Mouse (Mus musculus) cerebellum, postnatal 25 days (tissue): ENCODE data around the gene Bcap31.
A peak's percentile ranks its signal among the peaks of the same experiment; 100 is the strongest.

Experiments
- DNase-seq, 2 experiments: peaks; one replicate each; pipeline ENCODE4 v3.0.0; 2021; ENCODE audit warnings: mixed read lengths in 2 of 2

The Bcap31 gene

GRCm38 (mm10) chrX:73676668-73677067 lies 39.3 kb downstream of the Bcap31 start:
- no peak for DNase-seq

DNA sequence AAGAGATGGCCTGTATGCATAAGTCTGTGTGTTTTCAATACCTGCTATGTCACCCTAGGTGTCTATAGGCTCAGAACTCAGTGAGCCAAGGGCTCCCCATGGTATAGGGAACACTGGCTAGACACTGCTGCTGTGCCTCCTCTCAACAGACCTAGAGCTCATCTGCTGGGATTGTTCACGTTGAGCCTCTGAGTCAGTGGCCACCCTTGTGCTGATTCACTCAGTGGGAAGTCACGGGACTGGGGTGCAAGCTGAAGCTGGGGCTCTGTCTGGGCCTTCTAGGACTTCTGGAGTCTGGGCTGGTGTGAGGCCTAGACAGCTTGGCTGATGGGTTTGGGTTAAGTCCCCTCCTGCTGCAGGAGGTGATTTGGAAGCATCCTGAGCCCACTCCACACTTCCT lies 40.7 kb downstream of the Bcap31 start:
- DNase-seq: no peak

DNA sequence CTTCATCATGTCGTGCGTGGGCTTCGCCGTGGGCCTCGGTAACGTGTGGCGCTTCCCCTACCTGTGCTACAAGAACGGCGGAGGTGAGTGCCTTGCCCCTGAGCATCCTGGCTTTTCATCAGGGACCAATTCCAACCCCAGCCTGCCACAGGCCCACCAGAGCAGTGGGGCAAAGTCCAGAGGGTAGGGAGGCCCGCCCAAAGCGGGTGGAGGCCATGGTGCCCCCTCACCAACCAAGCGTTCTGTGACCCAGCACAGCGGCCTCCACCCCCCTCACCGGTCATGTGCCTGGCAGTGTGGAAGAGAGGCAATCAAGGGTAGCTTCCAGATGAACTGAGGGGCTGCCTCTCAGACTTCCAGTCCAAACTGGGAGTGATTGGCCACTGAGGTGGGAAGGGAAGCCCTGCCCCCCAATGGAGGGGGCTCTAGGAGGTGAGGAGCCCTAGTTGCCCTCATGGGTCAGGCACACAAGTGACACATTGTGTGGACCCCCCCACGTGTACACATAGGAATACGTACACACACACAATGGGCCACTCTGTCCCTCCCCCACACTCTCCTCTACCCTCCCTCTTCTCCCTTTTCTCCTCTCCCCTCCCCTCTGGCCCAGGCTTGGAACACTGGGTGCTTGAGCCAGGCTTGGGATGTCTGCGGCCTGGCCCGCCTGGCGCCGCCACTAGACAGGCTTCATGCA lies 41.9 kb downstream of the Bcap31 start:
- peak; percentile 52 to 56 for DNase-seq

DNA sequence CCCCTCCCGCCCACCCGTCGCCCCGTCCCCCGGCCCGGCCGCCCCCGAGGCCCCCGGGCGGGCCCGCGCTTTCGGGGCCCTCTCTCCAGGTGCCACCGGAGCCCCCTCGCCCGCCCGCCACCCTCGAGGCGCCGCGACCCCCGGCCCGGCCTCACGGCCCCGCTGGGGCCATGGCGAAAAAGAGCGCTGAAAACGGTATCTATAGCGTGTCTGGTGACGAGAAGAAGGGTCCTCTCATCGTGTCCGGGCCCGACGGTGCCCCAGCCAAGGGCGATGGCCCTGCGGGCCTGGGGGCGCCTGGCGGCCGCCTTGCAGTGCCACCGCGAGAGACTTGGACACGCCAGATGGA lies 42.4 kb downstream of the Bcap31 start:
- DNase-seq: peak in 1 of 2 experiments; percentile 50

DNA sequence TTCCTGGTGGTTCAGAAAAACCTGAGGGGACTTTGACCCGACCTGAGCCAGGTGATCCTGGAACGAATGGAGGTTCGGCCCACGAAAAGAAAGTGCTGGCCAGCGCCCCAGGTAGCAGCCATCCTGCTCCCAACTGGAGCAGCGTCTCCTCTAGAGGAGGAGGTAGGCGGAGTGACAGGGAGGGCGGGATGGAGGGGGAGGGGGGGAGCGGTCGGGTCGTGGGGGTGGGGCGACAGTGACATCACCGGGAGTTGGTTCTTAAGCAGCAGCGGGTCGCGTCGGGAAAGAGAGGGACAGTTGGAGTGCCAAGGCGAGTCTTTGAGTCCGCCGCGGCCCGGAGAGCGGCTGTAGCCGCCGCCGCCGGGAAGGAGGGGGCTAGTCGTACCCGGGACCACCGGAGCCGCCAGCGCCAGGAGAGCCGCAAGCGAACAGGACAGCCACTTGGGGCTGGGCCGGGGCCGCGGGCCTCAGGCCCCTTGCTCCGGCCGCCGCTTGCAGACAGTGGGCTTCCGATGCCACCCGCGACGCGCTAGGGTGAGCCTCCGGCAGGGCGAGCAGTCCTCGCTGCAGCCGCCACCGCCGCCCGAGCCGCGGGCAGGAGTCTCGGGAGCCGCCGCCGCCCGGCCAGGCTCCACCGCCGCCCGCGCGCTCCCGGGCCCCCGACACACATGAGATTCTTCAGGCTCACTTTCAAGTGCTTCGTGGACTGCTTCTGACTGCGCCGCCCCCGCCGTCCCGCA lies 42.9 kb downstream of the Bcap31 start, which contains the start of gene Slc6a8:
Gene Slc6a8 (plus strand): TSS at position 272 of the 740 bp plus-strand sequence.
- peak; percentile 81 to 88 for DNase-seq

DNA sequence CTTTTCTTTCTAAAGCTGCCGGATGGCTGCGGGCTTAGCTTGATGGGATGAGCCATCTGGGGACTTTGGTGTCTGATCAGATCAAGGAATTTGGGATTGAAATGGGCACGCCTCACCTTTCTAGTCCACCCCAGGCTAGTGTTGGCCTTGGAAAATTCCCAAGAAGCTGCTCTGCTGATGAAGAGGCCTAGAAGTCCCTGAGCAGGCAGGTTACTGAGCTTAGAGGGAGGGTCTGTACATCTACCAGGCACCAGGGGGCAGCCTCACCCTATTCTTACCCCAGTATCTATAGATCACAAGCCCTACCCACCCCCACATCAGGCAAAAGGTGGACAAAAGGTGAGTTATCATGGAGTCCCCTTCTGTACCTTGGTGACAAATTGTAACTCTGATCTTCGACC lies 43.9 kb downstream of the Bcap31 start:
- peak; percentile 73 to 78 for DNase-seq

DNA sequence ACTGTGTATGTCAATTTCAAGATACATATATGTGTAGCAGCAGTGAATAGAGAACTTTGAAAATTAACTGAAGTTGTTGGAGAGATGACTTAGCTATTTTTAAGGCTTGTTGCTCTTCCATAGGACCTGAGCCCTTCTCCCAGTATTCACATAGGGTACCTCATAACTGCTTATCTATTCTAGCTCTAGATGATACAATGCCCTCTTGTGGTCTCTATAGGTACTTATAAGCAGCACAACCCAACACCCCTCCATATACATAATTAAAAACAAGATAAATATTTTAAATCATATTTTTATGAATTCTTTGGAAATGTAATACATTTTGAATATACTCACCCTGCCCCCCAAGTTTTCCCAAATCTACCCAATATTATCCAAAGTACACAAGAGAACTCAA lies 52.8 kb downstream of the Bcap31 start:
- no peak for DNase-seq

- DNase-seq: no peak
These were observed 55.7 kb downstream of the Bcap31 start for GRCm38 (mm10) chrX:73660284-73660665.

GRCm38 (mm10) chrX:73659575-73660283 lies 56.2 kb downstream of the Bcap31 start, which contains the start of gene Pnck:
TSS of gene Pnck (minus strand) at chrX:73660117.
- peak; percentile 50 to 58 for DNase-seq

DNA sequence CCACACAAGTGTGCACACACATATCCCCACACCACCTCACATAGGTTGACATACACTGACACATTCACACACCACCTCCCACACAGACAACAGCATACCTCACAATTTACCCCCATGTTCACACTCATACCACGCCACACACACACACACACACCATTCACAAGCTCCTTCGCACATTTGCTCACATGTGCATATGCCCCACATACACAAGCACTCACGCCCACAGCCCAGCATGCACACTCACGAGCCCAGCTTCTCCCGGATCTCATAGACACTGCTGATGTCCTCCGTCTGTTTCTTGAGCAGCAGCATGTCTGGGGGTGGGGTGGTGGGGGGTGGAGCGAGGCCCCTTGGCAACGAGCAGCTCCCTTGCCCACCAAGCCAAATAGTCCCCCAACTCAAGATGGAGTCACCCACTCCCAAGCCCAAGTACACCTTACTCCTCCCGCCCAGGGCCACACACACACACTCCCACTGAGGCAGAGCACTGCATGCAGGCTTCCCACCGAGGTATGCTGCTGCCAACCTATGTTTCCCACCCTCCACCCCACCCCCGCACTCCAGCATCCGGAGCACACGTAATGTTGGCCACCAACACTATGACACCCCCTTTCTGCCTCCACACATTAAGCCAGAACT lies 56.9 kb downstream of the Bcap31 start:
- DNase-seq: no peak

DNA sequence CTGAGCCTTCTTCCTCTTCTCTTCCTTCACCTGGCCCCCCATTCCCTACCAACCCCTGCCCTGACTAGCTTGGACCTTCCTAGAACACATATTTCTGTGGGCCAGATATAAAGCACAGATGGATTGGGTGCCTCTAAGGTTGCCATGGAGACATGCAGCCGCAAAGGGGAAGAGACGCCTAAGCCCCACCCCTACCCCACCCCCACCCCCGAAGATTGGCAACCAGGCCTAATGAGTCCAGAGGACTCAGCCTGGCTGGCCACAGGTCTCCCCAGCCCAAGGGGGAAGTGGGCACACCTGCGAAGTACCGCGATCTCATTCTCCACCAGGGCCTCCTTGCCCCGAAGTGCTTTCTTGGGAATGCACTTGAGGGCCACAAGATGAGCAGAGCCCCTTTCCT lies 57.6 kb downstream of the Bcap31 start:
- DNase-seq: no peak

DNA sequence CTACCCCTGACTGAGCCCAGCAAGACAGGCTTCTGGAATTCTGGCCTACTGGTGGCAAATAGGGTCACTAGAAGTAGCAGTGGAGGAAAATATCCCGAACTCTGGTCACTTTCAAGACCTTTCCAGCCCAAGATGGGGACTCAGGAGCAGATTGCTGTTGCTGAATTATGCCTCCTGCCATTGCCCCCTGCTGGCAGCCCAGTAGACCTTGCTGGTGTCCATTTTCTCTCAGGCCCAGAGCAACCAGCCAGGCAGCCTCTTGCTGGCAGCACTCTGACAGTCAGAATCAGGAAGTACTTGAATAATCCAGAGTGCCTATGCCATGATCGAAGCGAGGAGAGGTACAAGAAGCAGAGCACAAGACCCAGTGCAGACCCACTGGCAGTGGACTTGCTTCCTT lies 60.4 kb downstream of the Bcap31 start:
- DNase-seq: peak in 1 of 2 experiments; percentile 10

DNA sequence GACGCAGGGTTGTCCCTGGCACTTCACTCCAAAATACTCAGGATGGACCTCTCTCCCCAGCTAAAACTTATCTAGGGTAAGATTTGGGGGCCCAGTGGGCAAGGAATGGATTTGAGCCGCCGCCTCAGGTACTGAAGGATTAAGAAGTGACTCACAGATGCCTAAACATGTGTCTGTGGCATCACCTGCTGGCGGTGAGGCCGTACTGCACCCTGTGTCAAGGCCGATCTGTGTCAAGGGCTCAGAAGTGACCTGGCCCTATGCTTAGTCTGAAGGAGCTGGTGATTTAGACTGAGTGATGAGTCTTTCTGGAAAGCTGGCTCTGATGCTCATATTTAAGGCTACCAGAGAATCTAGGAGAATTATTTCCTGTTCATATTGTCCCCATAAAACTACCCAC lies 61.8 kb downstream of the Bcap31 start:
- DNase-seq: peak; percentile 62 to 89

DNA sequence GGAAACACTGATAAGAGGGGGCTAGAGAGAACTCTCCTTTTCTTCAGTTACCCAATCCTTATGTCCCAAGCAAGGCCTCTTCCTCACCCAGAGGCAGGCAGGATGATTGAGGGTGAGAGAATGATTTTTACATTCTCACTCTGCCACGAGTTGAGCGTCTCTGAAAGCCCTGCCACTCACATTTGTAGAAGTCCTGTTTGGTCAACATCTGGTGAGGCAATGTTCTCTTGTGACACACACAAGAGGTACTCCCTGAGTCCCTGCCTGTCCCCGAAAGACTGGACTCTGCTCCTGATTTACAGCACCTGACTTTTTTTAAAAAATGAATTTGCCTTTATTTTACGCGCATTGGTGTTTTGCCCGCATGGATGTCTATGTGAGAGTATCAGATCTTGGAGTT lies 62.6 kb downstream of the Bcap31 start:
- DNase-seq: no peak

DNA sequence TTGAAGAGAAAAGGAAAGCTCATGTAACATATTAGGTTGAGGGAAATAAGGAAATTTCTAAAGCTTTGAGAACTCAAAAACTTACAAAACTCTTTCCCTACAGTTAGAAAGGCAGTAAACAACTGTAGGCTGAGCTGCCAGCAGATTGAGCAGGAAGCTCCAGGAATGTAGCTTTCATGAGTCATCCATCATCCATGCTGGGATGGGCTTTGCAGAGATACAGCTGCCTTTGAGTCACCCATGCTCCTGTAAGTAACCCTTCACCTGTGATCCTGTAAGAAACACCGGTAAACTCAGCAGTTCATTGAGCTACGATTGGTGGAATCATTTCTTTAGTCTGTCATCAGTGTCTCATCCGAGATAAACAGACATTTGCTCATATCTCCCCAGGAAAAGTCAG lies 65.1 kb downstream of the Bcap31 start:
- no peak for DNase-seq

- DNase-seq: no peak
These were observed 70.9 kb downstream of the Bcap31 start for GRCm38 (mm10) chrX:73645121-73645520.

GRCm38 (mm10) chrX:73639901-73640469 lies 76.0 kb downstream of the Bcap31 start:
- no peak for DNase-seq

GRCm38 (mm10) chrX:73639255-73639675 lies 76.7 kb downstream of the Bcap31 start, which contains the start of gene Dusp9:
TSS of gene Dusp9 (plus strand) at chrX:73639419.
- peak in 1 of 2 experiments; percentile 37 for DNase-seq

DNA sequence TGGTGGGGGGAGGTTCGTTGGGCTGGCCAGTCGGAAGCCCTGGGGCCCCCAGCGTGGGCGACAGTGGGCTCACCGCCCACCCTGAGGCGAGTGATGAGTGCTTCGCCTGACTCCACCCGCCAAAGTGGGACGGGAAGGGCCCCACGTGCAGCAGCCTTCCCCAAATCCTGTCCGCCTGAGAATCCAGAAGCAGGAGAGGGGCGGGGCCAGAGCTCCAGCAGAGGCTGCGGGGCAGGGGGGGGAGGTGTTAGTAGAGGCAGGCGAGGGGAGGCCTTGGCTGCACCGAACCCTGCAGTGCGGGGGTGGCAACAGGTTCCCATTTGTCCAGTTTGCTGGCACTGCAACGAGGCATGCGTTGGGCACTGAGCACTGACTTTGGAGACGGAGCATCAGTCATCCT lies 78.6 kb downstream of the Bcap31 start:
- no peak for DNase-seq
